Comparison of ENCODE assay signal across 11 mouse cellular contexts in the genomic region with DNA sequence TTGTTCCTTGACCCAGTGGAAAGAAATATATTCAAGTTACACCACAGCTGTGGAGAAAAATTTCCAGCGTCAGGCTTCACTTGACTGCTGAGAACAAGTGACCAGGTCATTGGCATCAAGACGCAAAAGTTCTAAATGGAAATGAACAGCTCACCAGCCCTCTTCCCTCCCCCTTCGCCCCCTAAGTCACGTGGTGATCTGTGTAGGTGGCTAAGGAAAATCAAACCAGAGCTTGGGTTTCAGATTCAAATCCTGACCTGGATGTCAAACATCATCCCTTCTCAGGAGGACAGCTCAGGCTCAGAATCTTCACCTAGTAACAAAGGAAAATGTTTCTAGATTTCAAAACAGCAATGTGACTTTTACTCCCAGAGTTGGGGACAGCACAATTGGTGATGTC. TPM values are rescaled to one million over a fixed set of nuclear protein-coding genes. Genes with fewer than 3 reads are reported as not detected.
DNase-seq lines count a peak whose midpoint lies in the region; ATAC-seq and TF ChIP-seq lines count a peak whose summit lies in the region.
"Had no signal": no experiment of that assay in that cellular context is flagged by ENCODE, and none has a peak within 500 bp of the region (broad histone marks: within the 10 kb centered on the region; RNA-seq: fewer than 3 reads in every experiment).

No protein-coding gene starts in this region.

- no peak for ATAC-seq in limb, embryonic 14.5 days (ENCODE audit: low FRiP score, low read depth)
- no peak for ATAC-seq in monocyte, adult 5-6 weeks (replicated peaks; ENCODE audit: insufficient number of reproducible peaks, low FRiP score, low TSS enrichment, poor library complexity, severe bottlenecking)
- no peak for ATAC-seq in megakaryocyte, adult 5-6 weeks (ENCODE audit: poor library complexity, severe bottlenecking)
- ATAC-seq: Patski had no signal

- 30% methylated on average over 4 of the region's 4 CpGs for WGBS in embryonic facial prominence, embryonic 10.5 days
- 45% methylated on average over 4 of the region's 4 CpGs for WGBS in limb, embryonic 14.5 days

- in situ Hi-C loops in CH12.LX (cut with MboI; ENCODE audit: low pct_ligation_motif_present, low pct_unique_long_range_greater_than_20kb, low sequenced_read_pairs), result no loop called here

- H3K4me1 ChIP-seq in CH12.LX (ENCODE audit: control insufficient read depth in 1 of 2, insufficient read depth in 2 of 2), result peaks cover 10 to 45% of the 10 kb centered on the region in 2 experiments
- peaks cover 64% of the 10 kb centered on the region for H3K4me1 ChIP-seq in embryonic facial prominence, embryonic 10.5 days
- peaks cover 12% of the 10 kb centered on the region for H3K4me1 ChIP-seq in limb, embryonic 14.5 days (ENCODE audit: control insufficient read depth, insufficient read depth, low read length)

- H3K79me2 ChIP-seq in CH12.LX (replicated peaks; ENCODE audit: control insufficient read depth, extremely low read depth, insufficient read depth, poor library complexity, severe bottlenecking), result no peaks in the 10 kb centered on the region

- no peak overlapping the region for H3K27ac ChIP-seq in CH12.LX (ENCODE audit: insufficient read depth, low read depth)
- no peak overlapping the region for H3K27ac ChIP-seq in embryonic facial prominence, embryonic 10.5 days (replicated peaks)
- no peak overlapping the region for H3K27ac ChIP-seq in limb, embryonic 14.5 days (replicated peaks; ENCODE audit: low read depth, low read length)

- no peak for TF ChIP-seq RAD21 in CH12.LX (IDR thresholded peaks at IDR 0.05; ENCODE audit: low read depth, low read length)

- peak; percentile 50 for DNase-seq in kidney, adult 11 months
- no peak for DNase-seq in kidney, postnatal 10 days
- no peak for DNase-seq in CH12.LX (ENCODE audit: extremely low read depth)
- DNase-seq in embryonic facial prominence, embryonic 10.5 days (ENCODE audit: low spot score), result peak; percentile 35
- DNase-seq in limb, embryonic 14.5 days (ENCODE audit: low spot score), result no peak
- DNase-seq in right cerebral cortex, postnatal 25 days, result no peak
- DNase-seq: cerebellum, adult 11-12 months had no signal

- dilution Hi-C loops in CH12.LX (cut with MboI; ENCODE audit: extremely low pct_ligation_motif_present, extremely low pct_unique_long_range_greater_than_20kb, low sequenced_read_pairs), result no loop called here

- TF ChIP-seq EP300 in CH12.LX (IDR thresholded peaks at IDR 0.05; ENCODE audit: low read length), result peak; percentile 25; the same call in 1 of the 2 replicates

- H3K36me3 ChIP-seq in CH12.LX (replicated peaks in 1 of 2; ENCODE audit: control insufficient read depth in 1 of 2, insufficient read depth in 1 of 2, low read length in 1 of 2), result no peaks in the 10 kb centered on the region
- H3K36me3 ChIP-seq in embryonic facial prominence, embryonic 10.5 days (replicated peaks), result no peaks in the 10 kb centered on the region
- no peaks in the 10 kb centered on the region for H3K36me3 ChIP-seq in limb, embryonic 14.5 days (ENCODE audit: control insufficient read depth, insufficient read depth, low read length)

- H3K9me3 ChIP-seq in CH12.LX (replicated peaks; ENCODE audit: low read length), result peaks cover 3% of the 10 kb centered on the region
- H3K9me3 ChIP-seq in embryonic facial prominence, embryonic 10.5 days, result no peaks in the 10 kb centered on the region
- no peaks in the 10 kb centered on the region for H3K9me3 ChIP-seq in limb, embryonic 14.5 days (ENCODE audit: control insufficient read depth, low read length)

- no peak for TF ChIP-seq CTCF in CH12.LX (conservative IDR thresholded peaks at IDR 0.05 in 1 of 2, IDR thresholded peaks at IDR 0.05 in 1 of 2; ENCODE audit: low read depth in 2 of 2, low read length in 2 of 2)

- H3K9ac ChIP-seq in CH12.LX (ENCODE audit: insufficient read depth, low read depth), result no peak overlapping the region
- H3K9ac ChIP-seq in limb, embryonic 14.5 days (ENCODE audit: low read depth, low read length, severe bottlenecking), result no peak overlapping the region

- H3K27me3 ChIP-seq in CH12.LX (replicated peaks), result peaks cover 17% of the 10 kb centered on the region
- peaks cover 62% of the 10 kb centered on the region for H3K27me3 ChIP-seq in embryonic facial prominence, embryonic 10.5 days (replicated peaks; ENCODE audit: low read depth, poor library complexity, severe bottlenecking)
- H3K27me3 ChIP-seq in limb, embryonic 14.5 days (ENCODE audit: control insufficient read depth, insufficient read depth, low read length), result 0 out of 2 replicates have a peak, but pooled peaks cover 3% of the 10 kb centered on the region
- H3K27me3 ChIP-seq: Patski had no signal

- H3K4me2 ChIP-seq in CH12.LX (ENCODE audit: insufficient read depth, low read depth, poor library complexity, severe bottlenecking), result no peak overlapping the region
- H3K4me2 ChIP-seq in limb, embryonic 14.5 days (replicated peaks; ENCODE audit: low read depth, low read length, severe bottlenecking), result peak overlapping the region; percentile 28

- TF ChIP-seq POLR2A in CH12.LX (IDR thresholded peaks at IDR 0.05; ENCODE audit: low read depth, low read length), result no peak
- TF ChIP-seq POLR2A in limb, embryonic 14.5 days (IDR thresholded peaks at IDR 0.05; ENCODE audit: borderline replicate concordance, extremely low read depth, insufficient read depth, insufficient read length), result no peak

- no peak overlapping the region for H3K4me3 ChIP-seq in CH12.LX (replicated peaks in 1 of 3; ENCODE audit: low read depth in 2 of 3, low read length in 2 of 3, poor library complexity in 1 of 3)
- peak overlapping the region; percentile 69; the same call in 1 of the 2 replicates for H3K4me3 ChIP-seq in embryonic facial prominence, embryonic 10.5 days
- H3K4me3 ChIP-seq in limb, embryonic 14.5 days (replicated peaks; ENCODE audit: low read length), result peak overlapping the region; percentile 2; the same call in 1 of the 2 replicates

TF ChIP-seq in CH12.LX, 34 proteins besides CTCF, POLR2A, EP300 and RAD21:
- no peak for TF ChIP-seq TCF12 (IDR thresholded peaks at IDR 0.05; ENCODE audit: low read depth, low read length)
- TF ChIP-seq MYC (IDR thresholded peaks at IDR 0.05; ENCODE audit: low read depth, low read length), result no peak
- peak; percentile 18; the same call in 1 of the 2 replicates for TF ChIP-seq ETS1 (conservative IDR thresholded peaks at IDR 0.05; ENCODE audit: low read depth, low read length)
- TF ChIP-seq CHD1 (IDR thresholded peaks at IDR 0.05; ENCODE audit: low read depth, low read length), result no peak
- no peak for TF ChIP-seq GABPA (IDR thresholded peaks at IDR 0.05; ENCODE audit: insufficient replicate concordance, low read depth, low read length)
- no peak for TF ChIP-seq ZKSCAN1 (IDR thresholded peaks at IDR 0.05; ENCODE audit: borderline replicate concordance, low read depth, low read length)
- no peak for TF ChIP-seq ELF1 (IDR thresholded peaks at IDR 0.05; ENCODE audit: low read depth, low read length)
- peak; percentile 61 for TF ChIP-seq USF1 (IDR thresholded peaks at IDR 0.05; ENCODE audit: low read depth, low read length)
- no peak for TF ChIP-seq NRF1 (IDR thresholded peaks at IDR 0.05; ENCODE audit: low read depth, low read length)
- peak; percentile 50 for TF ChIP-seq USF2 (conservative IDR thresholded peaks at IDR 0.05; ENCODE audit: low read depth, low read length)
- no peak for TF ChIP-seq PAX5 (IDR thresholded peaks at IDR 0.05; ENCODE audit: low read length)
- peak; percentile 34; the same call in 1 of the 2 replicates for TF ChIP-seq BHLHE40 (IDR thresholded peaks at IDR 0.05; ENCODE audit: low read depth, low read length)
- no peak for TF ChIP-seq E2F4 (IDR thresholded peaks at IDR 0.05; ENCODE audit: insufficient replicate concordance, low read depth, low read length)
- no peak for TF ChIP-seq NELFE (IDR thresholded peaks at IDR 0.05; ENCODE audit: low read depth, low read length)
- TF ChIP-seq ZC3H11A (IDR thresholded peaks at IDR 0.05; ENCODE audit: low read depth, low read length), result no peak
- TF ChIP-seq POLR2AphosphoS2 (IDR thresholded peaks at IDR 0.05; ENCODE audit: low read depth, low read length), result no peak
- TF ChIP-seq CHD2 (IDR thresholded peaks at IDR 0.05; ENCODE audit: low read length), result no peak

RNA-seq across cellular contexts. Expression of a gene that starts 2.2 kb away (rescaled TPM):
- total RNA-seq in CH12.LX (2012; rRNA removed) (1.6 and 2.2 TPM in 2 replicates), CH12.LX (2014; rRNA removed) (3.3 and 5.2 TPM in 2 replicates)
- polyA plus RNA-seq in CH12.LX (2012; ENCODE audit: insufficient read length, low read depth), result 1.2 and 2.3 TPM in 2 replicates
- polyA plus RNA-seq in embryonic facial prominence, embryonic 10.5 days (2016; fragmentation: Nextera tagmentation; extraction: Ambion mirVana), result 30.3 and 48.2 TPM in 2 replicates
- polyA plus RNA-seq in limb, embryonic 14.5 days (2012; rRNA removed), result 55.9 and 83.7 TPM in 2 replicates
- polyA plus RNA-seq in limb, embryonic 14.5 days (2014; fragmentation: Nextera tagmentation; extraction: Ambion mirVana), result 62.8 and 65.0 TPM in 2 replicates
- 7.0 to 54.6 TPM (median 29.0 TPM) in 3 replicates for total RNA-seq in monocyte, adult 5-6 weeks (2017)
- total RNA-seq in megakaryocyte, adult 5-6 weeks (2015), result 11.7 and 13.7 TPM in 2 replicates
- total RNA-seq in megakaryocyte, adult 5-6 weeks (2017), result 12.4 and 12.8 TPM in 2 replicates

RNA-seq across cellular contexts. Expression of a gene that starts 52.1 kb away (rescaled TPM):
- total RNA-seq in CH12.LX (2012; rRNA removed), result not detected in 2 replicates
- not detected in 2 replicates for total RNA-seq in CH12.LX (2014; rRNA removed)
- not detected in 2 replicates for polyA plus RNA-seq in CH12.LX (2012; ENCODE audit: insufficient read length, low read depth)
- polyA plus RNA-seq in embryonic facial prominence, embryonic 10.5 days (2016; fragmentation: Nextera tagmentation; extraction: Ambion mirVana), result not detected in 2 replicates
- not detected in 2 replicates for polyA plus RNA-seq in limb, embryonic 14.5 days (2012; rRNA removed)
- not detected in 2 replicates for polyA plus RNA-seq in limb, embryonic 14.5 days (2014; fragmentation: Nextera tagmentation; extraction: Ambion mirVana)
- not detected in 3 replicates for total RNA-seq in monocyte, adult 5-6 weeks (2017)
- total RNA-seq in megakaryocyte, adult 5-6 weeks (2015), result not detected in 2 replicates
- not detected in 2 replicates for total RNA-seq in megakaryocyte, adult 5-6 weeks (2017)
- total RNA-seq: granulocyte monocyte progenitor cell, adult 5-6 weeks had no signal

Comparison
In these comparisons a context has a peak if more than half of its experiments do, and no peak if none do; other contexts are left out.
1. DNase-seq: peak in kidney, adult 11 months (single experiment) and embryonic facial prominence, embryonic 10.5 days (single experiment); none in kidney, postnatal 10 days (single experiment), CH12.LX (single experiment), limb, embryonic 14.5 days (single experiment) and right cerebral cortex, postnatal 25 days (single experiment).
2. H3K4me3 ChIP-seq: peak in embryonic facial prominence, embryonic 10.5 days (single experiment) and limb, embryonic 14.5 days (single experiment); none in CH12.LX (0 of 3).